Mouse (Mus musculus): ENCODE data around the gene Lap3. TPM values are rescaled to one million over a fixed set of nuclear protein-coding genes. Genes with fewer than 3 reads are reported as not detected.

The Lap3 gene
- polyA plus RNA-seq, 1 experiment = 65.3 TPM

- H3K4me3 ChIP-seq (replicated peaks; ENCODE audit: control insufficient read depth, low read depth, low read length) = no peak overlapping the region
- 69% methylated on average over 3 of the region's 3 CpGs for WGBS
- no peak overlapping the region for H3K27ac ChIP-seq (ENCODE audit: control insufficient read depth, insufficient read depth, low read depth, low read length, poor library complexity)
- no peak for TF ChIP-seq POLR2A (IDR thresholded peaks at IDR 0.05; ENCODE audit: borderline replicate concordance, control insufficient read depth, low read depth, low read length)
- TF ChIP-seq CTCF (IDR thresholded peaks at IDR 0.05; ENCODE audit: control insufficient read depth, insufficient read depth, low read length) = no peak
- no peaks in the 10 kb centered on the region for H3K4me1 ChIP-seq (ENCODE audit: control insufficient read depth, insufficient read depth, low read length)
Measured at GRCm38 (mm10) chr5:45482607-45483006, 10.6 kb upstream of the Lap3 start.

GRCm38 (mm10) chr5:45483654-45484053 lies 9.5 kb upstream of the Lap3 start:
- WGBS = 74% methylated on average over 1 of the region's 1 CpGs
- H3K4me1 ChIP-seq (ENCODE audit: control insufficient read depth, insufficient read depth, low read length) = no peaks in the 10 kb centered on the region
- no peak overlapping the region for H3K27ac ChIP-seq (ENCODE audit: control insufficient read depth, insufficient read depth, low read depth, low read length, poor library complexity)
- H3K4me3 ChIP-seq (replicated peaks; ENCODE audit: control insufficient read depth, low read depth, low read length) = no peak overlapping the region
- TF ChIP-seq POLR2A (IDR thresholded peaks at IDR 0.05; ENCODE audit: borderline replicate concordance, control insufficient read depth, low read depth, low read length) = no peak
- TF ChIP-seq CTCF (IDR thresholded peaks at IDR 0.05; ENCODE audit: control insufficient read depth, insufficient read depth, low read length) = no peak

GRCm38 (mm10) chr5:45491776-45492175 lies 1.4 kb upstream of the Lap3 start:
- H3K27ac ChIP-seq (ENCODE audit: control insufficient read depth, insufficient read depth, low read depth, low read length, poor library complexity) = no peak overlapping the region
- WGBS = 67% methylated on average over 4 of the region's 4 CpGs

GRCm38 (mm10) chr5:45494093-45494755 lies 1.1 kb downstream of the Lap3 start:
- 71% methylated on average over 9 of the region's 9 CpGs for WGBS
- Histone ChIP-seq H3K4me3 (replicated peaks; ENCODE audit: control insufficient read depth, low read depth, low read length) (no peak overlapping the region), H3K4me1 (ENCODE audit: control insufficient read depth, insufficient read depth, low read length) (no peaks in the 10 kb centered on the region), H3K27ac (ENCODE audit: control insufficient read depth, insufficient read depth, low read depth, low read length, poor library complexity) (no peak overlapping the region)
- no peak for TF ChIP-seq CTCF (IDR thresholded peaks at IDR 0.05; ENCODE audit: control insufficient read depth, insufficient read depth, low read length)
- no peak for TF ChIP-seq POLR2A (IDR thresholded peaks at IDR 0.05; ENCODE audit: borderline replicate concordance, control insufficient read depth, low read depth, low read length)

More at GRCm38 (mm10) chr5:45491776-45492175, 1.4 kb upstream of the Lap3 start:
- TF ChIP-seq POLR2A (IDR thresholded peaks at IDR 0.05; ENCODE audit: borderline replicate concordance, control insufficient read depth, low read depth, low read length) = no peak
- TF ChIP-seq CTCF (IDR thresholded peaks at IDR 0.05; ENCODE audit: control insufficient read depth, insufficient read depth, low read length) = no peak
- H3K4me3 ChIP-seq (replicated peaks; ENCODE audit: control insufficient read depth, low read depth, low read length) = no peak overlapping the region
- no peaks in the 10 kb centered on the region for H3K4me1 ChIP-seq (ENCODE audit: control insufficient read depth, insufficient read depth, low read length)

GRCm38 (mm10) chr5:45495429-45495975 lies 2.3 kb downstream of the Lap3 start:
- Histone ChIP-seq H3K4me1 (ENCODE audit: control insufficient read depth, insufficient read depth, low read length) (no peaks in the 10 kb centered on the region), H3K27ac (ENCODE audit: control insufficient read depth, insufficient read depth, low read depth, low read length, poor library complexity) (no peak overlapping the region), H3K4me3 (replicated peaks; ENCODE audit: control insufficient read depth, low read depth, low read length) (no peak overlapping the region)
- 85% methylated on average over 3 of the region's 3 CpGs for WGBS
- TF ChIP-seq CTCF (IDR thresholded peaks at IDR 0.05; ENCODE audit: control insufficient read depth, insufficient read depth, low read length) (no peak), POLR2A (IDR thresholded peaks at IDR 0.05; ENCODE audit: borderline replicate concordance, control insufficient read depth, low read depth, low read length) (no peak)

GRCm38 (mm10) chr5:45496042-45496441 lies 2.9 kb downstream of the Lap3 start:
- Histone ChIP-seq H3K4me3 (replicated peaks; ENCODE audit: control insufficient read depth, low read depth, low read length) (no peak overlapping the region), H3K27ac (ENCODE audit: control insufficient read depth, insufficient read depth, low read depth, low read length, poor library complexity) (no peak overlapping the region), H3K4me1 (ENCODE audit: control insufficient read depth, insufficient read depth, low read length) (no peaks in the 10 kb centered on the region)
- TF ChIP-seq CTCF (IDR thresholded peaks at IDR 0.05; ENCODE audit: control insufficient read depth, insufficient read depth, low read length) (no peak), POLR2A (IDR thresholded peaks at IDR 0.05; ENCODE audit: borderline replicate concordance, control insufficient read depth, low read depth, low read length) (no peak)

GRCm38 (mm10) chr5:45496479-45496878 lies 3.3 kb downstream of the Lap3 start:
- no peak overlapping the region for H3K27ac ChIP-seq (ENCODE audit: control insufficient read depth, insufficient read depth, low read depth, low read length, poor library complexity)
- H3K4me3 ChIP-seq (replicated peaks; ENCODE audit: control insufficient read depth, low read depth, low read length) = no peak overlapping the region
- H3K4me1 ChIP-seq (ENCODE audit: control insufficient read depth, insufficient read depth, low read length) = no peaks in the 10 kb centered on the region
- WGBS = 74% methylated on average over 4 of the region's 4 CpGs
- TF ChIP-seq CTCF (IDR thresholded peaks at IDR 0.05; ENCODE audit: control insufficient read depth, insufficient read depth, low read length) (no peak), POLR2A (IDR thresholded peaks at IDR 0.05; ENCODE audit: borderline replicate concordance, control insufficient read depth, low read depth, low read length) (no peak)

GRCm38 (mm10) chr5:45496930-45497550 lies 3.9 kb downstream of the Lap3 start:
- TF ChIP-seq POLR2A (IDR thresholded peaks at IDR 0.05; ENCODE audit: borderline replicate concordance, control insufficient read depth, low read depth, low read length) (no peak), CTCF (IDR thresholded peaks at IDR 0.05; ENCODE audit: control insufficient read depth, insufficient read depth, low read length) (no peak)
- Histone ChIP-seq H3K4me1 (ENCODE audit: control insufficient read depth, insufficient read depth, low read length) (no peaks in the 10 kb centered on the region), H3K4me3 (replicated peaks; ENCODE audit: control insufficient read depth, low read depth, low read length) (no peak overlapping the region), H3K27ac (ENCODE audit: control insufficient read depth, insufficient read depth, low read depth, low read length, poor library complexity) (no peak overlapping the region)
- WGBS = 87% methylated on average over 12 of the region's 12 CpGs

Data from bone marrow, adult 2 months (tissue).